Mouse (Mus musculus): ENCODE measurements at regions not wholly inside any gene's neighbourhood (a gene's known extent, or its start where the extent isn't known, plus 50 kb on each side); places are given as distances from the start of the nearest gene placed in this dataset.

GRCm38 (mm10) chr10:21724351-21724750, 131.4 kb downstream of the 1700020N01Rik start:
- no peak for DNase-seq (ENCODE audit: extremely low spot score, low spot score)

GRCm38 (mm10) chr10:21724999-21725398, 132.1 kb downstream of the 1700020N01Rik start:
- no peak for DNase-seq (ENCODE audit: extremely low spot score, low spot score)

DNA sequence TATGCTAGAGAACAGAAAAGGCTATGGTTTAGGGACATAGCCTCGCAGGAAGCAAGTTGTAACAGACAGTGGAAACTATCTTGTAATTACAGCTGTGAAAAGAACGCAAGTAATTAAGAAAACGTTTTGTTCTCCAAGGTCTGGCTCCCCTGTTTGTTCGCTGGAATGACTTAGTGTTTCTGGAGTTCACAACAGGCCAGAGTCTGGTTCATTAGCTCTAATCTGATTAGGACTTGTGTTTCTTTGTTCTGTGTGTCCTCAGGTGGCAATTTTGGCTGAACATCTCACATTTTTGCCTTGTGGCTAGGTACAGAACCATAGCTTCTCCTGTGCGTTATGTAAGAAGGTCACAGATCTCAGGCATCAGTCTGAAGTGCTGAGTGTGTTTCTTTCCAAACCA, 141.7 kb upstream of the Sgk1 start:
- no peak for DNase-seq (ENCODE audit: extremely low spot score, low spot score)

- DNase-seq (ENCODE audit: extremely low spot score, low spot score): no peak
These were observed 140.4 kb upstream of the Sgk1 start for GRCm38 (mm10) chr10:21741575-21741974.

DNA sequence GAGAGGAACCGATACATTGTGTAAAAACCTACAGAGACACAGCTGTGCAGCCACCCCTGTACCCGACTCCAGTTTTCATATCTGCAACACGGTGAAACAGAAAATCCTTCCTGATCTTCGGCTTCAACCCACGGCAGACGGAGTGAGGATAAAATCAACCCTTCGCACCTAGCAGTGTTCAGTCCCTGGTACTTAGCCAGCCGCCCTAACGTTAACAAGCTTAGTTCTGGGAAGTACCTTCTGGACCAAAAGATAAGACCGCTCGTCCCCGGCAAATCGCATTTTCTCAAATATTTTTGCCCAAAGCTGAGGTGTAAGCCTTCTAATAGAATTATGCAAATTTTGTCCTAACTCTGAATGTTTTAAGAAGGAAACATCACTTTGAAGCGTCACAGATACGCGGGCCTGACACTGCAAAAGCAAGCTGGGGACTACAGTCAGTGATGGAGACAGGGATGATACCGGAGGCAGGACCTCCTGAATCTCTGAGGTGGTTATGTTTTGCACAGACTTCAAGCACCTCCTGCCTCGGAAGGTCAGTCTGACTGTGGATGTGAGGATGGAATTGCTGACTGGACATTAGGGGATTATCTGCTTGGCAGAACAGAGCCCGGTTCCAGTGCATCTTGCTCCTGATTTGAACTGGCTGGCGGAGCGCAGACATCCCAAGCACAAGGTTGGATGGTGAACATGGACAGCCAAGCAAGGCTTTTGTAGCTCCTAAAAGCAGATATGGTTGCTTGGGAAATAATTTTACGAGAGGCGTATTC, 139.8 kb upstream of the Sgk1 start:
- DNase-seq (ENCODE audit: extremely low spot score, low spot score): no peak

- no peak for DNase-seq (ENCODE audit: extremely low spot score, low spot score)
These were observed 138.6 kb upstream of the Sgk1 start for GRCm38 (mm10) chr10:21743396-21743795.

GRCm38 (mm10) chr10:21744341-21744955, 137.5 kb upstream of the Sgk1 start:
- no peak for DNase-seq (ENCODE audit: extremely low spot score, low spot score)

DNA sequence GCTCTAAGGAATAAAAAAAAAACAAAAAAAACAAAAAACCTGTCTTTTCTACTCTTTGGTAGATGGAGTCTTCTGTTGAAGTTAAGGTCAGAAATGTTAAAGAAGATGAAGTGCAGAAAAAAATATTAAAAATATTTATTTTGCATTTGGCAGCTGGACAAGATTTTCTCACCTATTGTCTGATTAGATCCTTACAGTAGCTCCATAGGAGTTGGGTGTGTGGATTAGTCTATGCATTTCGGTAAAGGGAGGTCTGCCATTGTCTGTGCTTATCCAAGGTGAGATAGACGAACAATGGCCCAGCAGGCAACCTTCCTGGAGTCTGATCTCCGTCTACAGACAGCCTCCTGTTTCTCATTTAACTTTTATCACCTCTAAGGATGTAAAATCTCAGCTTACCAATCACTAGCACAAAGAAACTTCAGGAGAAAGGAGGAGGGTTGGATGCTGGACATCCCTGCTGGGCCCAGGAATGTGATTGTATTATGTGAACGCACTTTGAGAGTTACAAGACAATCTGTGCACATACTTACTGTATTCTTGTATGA, 136.0 kb upstream of the Sgk1 start:
- no peak for DNase-seq (ENCODE audit: extremely low spot score, low spot score)

- no peak for DNase-seq (ENCODE audit: extremely low spot score, low spot score)
These were observed 135.3 kb upstream of the Sgk1 start for GRCm38 (mm10) chr10:21746713-21747112.

DNA sequence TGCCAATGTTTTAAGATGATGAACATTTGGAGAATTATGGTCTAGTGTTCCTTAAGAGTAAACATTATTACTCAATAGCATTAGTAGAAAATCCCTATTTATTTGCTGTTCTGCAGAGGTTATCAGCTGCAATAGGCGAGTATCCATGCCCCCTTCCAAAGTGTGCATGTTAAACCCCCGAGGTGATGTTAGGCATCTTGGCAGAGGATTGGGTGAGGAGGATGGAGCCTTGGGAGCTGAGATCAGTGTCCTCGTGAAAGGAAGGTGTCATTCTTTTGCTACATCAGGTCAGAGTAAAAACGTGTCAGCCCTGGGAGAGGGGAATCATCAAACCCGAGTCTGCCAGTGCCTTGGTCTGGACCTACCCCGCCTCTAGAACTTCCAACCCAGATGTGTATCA, 130.7 kb upstream of the Sgk1 start:
- DNase-seq (ENCODE audit: extremely low spot score, low spot score): no peak

DNA sequence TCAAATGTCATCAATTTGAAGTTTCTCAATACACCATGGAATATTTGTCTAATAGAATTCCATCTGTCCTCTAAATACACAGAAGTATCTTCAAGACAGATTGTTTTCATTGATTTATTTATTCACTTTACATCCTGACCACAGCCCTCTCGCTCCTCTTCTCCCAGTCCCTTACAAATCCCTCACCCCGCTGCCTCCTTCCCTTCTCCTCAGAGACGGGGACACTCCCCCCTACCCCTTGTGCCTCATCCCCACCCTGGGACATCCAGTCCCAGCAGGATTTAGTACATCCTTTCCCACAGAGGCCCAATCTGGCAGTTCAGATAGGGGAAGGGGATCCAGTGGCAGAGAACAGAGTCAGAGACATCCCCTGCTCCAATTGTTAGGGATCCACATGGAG, 129.6 kb upstream of the Sgk1 start:
- no peak for DNase-seq (ENCODE audit: extremely low spot score, low spot score)

DNA sequence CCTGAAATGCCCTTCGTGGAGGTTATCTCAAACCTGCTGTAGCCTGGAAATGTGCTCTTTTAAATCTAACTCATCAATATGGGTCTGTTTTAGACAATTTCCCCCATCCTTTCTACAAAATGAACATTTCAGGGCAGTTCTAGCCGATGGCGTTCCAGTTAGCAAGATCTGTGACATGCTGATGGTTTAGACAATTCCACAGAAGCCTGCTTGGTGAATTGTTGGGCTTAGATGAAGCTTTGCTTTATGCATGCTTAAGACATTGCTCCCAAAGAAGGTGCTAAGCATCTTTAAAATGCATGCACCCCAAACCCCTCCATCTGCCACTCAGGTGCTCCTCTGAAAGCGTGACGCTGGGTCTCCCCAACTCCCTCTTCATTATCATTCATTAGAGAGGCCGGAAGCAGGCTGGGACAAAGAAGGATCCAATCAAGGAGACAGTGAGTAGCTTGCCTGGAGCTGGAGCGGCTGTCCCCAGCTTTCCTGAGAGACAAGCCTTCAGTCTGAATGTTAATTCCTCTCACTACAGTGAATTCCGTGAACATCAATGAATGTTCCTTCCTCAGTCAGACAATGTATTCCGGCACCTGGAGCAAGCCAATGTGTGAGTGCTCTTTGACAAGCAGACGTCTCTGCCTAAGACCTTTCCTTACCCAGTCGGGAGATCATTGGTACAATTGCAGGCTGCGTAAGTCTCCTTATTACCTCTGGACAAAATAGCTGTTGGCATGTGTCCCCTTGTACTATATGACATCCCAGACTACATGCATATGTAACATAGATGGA, 127.0 kb upstream of the Sgk1 start:
- peak; percentile 9 for DNase-seq (ENCODE audit: extremely low spot score, low spot score)

GRCm38 (mm10) chr10:21755717-21756116, 126.3 kb upstream of the Sgk1 start:
- peak; percentile 8 for DNase-seq (ENCODE audit: extremely low spot score, low spot score)

DNA sequence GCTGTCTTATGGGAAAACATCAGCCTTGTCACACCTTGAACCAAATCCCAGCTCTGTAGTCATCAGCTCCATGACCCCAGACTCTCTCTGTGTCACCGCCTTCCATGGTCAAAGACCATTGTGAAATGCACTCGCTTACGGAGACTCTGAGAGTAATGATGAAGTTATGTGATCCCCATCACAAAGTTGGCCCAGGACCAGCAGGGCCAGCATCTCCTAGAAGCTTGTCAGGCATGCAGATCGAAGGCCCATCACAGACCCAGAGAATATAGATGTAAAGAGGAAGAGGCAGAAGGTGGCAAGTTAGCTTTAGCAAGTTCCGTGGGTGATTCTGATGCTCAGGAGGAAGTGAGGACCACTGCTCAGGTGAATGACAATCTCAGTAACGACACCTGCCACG, 125.2 kb upstream of the Sgk1 start:
- DNase-seq (ENCODE audit: extremely low spot score, low spot score): peak; percentile 6

GRCm38 (mm10) chr10:21758122-21758521, 123.9 kb upstream of the Sgk1 start:
- no peak for DNase-seq (ENCODE audit: extremely low spot score, low spot score)

- no peak for DNase-seq (ENCODE audit: extremely low spot score, low spot score)
These were observed 119.5 kb upstream of the Sgk1 start for GRCm38 (mm10) chr10:21762516-21762915.

- no peak for DNase-seq (ENCODE audit: extremely low spot score, low spot score)
These were observed 118.7 kb upstream of the Sgk1 start for GRCm38 (mm10) chr10:21763017-21763964.

DNA sequence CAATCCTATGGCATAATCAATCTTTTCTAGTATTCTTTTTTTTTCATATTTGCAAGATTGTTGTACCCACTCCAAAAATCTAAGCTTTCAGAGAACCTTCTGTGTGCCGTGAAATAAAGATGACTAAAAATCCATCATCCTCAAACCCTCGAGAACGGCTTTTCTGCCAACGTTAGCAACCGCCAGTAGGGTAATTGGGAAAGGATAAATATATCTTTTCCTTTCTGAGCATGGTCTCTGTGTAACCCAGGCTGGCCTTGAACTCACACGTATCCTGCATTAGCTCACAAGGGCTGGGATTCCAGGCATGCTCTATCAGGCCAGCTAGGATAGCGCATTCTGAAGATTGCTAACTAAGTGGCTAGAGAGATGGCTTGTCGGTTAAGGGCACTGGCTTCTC, 117.9 kb upstream of the Sgk1 start:
- no peak for DNase-seq (ENCODE audit: extremely low spot score, low spot score)

- DNase-seq (ENCODE audit: extremely low spot score, low spot score): no peak
These were observed 117.1 kb upstream of the Sgk1 start for GRCm38 (mm10) chr10:21764891-21765290.

- DNase-seq (ENCODE audit: extremely low spot score, low spot score): no peak
These were observed 108.4 kb upstream of the Sgk1 start for GRCm38 (mm10) chr10:21773548-21773947.

DNA sequence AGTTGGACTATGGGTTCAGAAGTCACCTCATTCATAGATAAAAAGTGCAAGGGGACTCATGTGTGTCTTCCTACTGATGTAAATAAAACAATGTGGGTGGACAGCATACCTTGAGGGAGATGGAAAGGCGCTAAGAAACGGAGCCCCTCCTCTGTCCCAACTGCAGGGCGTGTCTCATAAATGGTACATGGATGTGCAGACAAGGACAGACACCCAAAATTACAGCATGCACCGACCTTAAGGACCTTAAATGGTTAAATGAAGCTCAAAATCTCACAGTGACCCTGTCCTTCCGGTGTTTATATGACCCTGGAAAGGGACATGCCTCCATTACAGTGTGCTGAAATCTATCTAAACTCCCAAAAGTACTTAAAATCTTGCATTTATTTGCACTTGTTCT, 106.5 kb upstream of the Sgk1 start:
- no peak for DNase-seq (ENCODE audit: extremely low spot score, low spot score)
